Mouse (Mus musculus) embryonic facial prominence, embryonic 10.5 days (tissue): ENCODE measurements at regions not wholly inside any gene's neighbourhood (a gene's known extent, or its start where the extent isn't known, plus 50 kb on each side); places are given as distances from the start of the nearest gene placed in this dataset.
"Not testable (repeated sequence)": the region's sequence is repeated elsewhere in the genome, so short reads cannot be mapped to it uniquely, and the experiment has no call there.

Experiments
- DNase-seq: peaks from one replicate; pipeline ENCODE4 v3.0.0-alpha.2; 2017; ENCODE audit warnings: low spot score
- H3K27ac ChIP-seq: fragments of 300-500 bp; sonication (generic); replicated peaks from 2 replicates; pipeline ENCODE4 v1.5.1; 2016; ENCODE audit warnings: mild to moderate bottlenecking
- H3K27me3 ChIP-seq: fragments of 300-500 bp; sonication (generic); replicated peaks from 2 replicates; pipeline ENCODE4 v1.6.1; 2016; ENCODE audit warnings: low read depth, mild to moderate bottlenecking; ENCODE audit not compliant: poor library complexity, severe bottlenecking
- H3K36me3 ChIP-seq: fragments of 300-500 bp; sonication (generic); replicated peaks from 2 replicates; pipeline ENCODE4 v1.6.1; 2016; ENCODE audit warnings: mild to moderate bottlenecking, moderate library complexity
- H3K4me1 ChIP-seq: fragments of 300-500 bp; sonication (generic); 2 replicates; pipeline ENCODE4 v1.6.1; 2016
- H3K4me3 ChIP-seq: fragments of 300-500 bp; sonication (generic); 2 replicates; pipeline ENCODE4 v1.5.1; 2016; ENCODE audit warnings: mild to moderate bottlenecking, moderate library complexity
- H3K9me3 ChIP-seq: fragments of 300-500 bp; sonication (generic); 2 replicates; pipeline ENCODE4 v1.6.1; 2016; ENCODE audit warnings: mild to moderate bottlenecking
- WGBS: fragments of 180-500 bp; shearing (Covaris S2); methylation state at CpG from one replicate; pipeline ENCODE4 v1.1.7; 2016; 5-methylcytosine and 5-hydroxymethylcytosine counted together

DNA sequence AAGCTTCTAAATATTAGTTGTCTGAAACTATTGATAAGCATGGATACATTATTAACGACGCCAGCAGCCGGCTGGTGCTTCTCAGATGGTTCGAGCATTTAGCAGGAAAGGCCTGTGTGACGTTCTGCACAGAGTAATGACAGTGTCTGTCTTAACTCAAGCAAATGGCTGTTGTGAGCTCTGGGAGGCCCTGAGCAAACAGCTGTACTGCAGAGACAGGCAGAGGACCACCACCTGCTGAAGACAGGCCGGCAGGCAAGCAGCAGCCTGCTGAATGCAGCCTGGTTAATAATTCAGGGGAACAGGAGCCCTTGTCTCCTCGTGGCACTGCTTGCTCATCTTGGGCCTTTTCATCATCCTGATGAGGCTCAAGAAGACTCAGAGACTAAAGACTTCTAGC is 105.8 kb upstream of the Ttc29 start:
- Histone ChIP-seq H3K9me3 (no peaks in the 10 kb centered on the region), H3K27ac (no peak overlapping the region), H3K4me3 (no peak overlapping the region), H3K4me1 (no peaks in the 10 kb centered on the region), H3K27me3 (no peaks in the 10 kb centered on the region), H3K36me3 (no peaks in the 10 kb centered on the region)
- WGBS = 76% methylated on average over 7 of the region's 7 CpGs
- DNase-seq = no peak

DNA sequence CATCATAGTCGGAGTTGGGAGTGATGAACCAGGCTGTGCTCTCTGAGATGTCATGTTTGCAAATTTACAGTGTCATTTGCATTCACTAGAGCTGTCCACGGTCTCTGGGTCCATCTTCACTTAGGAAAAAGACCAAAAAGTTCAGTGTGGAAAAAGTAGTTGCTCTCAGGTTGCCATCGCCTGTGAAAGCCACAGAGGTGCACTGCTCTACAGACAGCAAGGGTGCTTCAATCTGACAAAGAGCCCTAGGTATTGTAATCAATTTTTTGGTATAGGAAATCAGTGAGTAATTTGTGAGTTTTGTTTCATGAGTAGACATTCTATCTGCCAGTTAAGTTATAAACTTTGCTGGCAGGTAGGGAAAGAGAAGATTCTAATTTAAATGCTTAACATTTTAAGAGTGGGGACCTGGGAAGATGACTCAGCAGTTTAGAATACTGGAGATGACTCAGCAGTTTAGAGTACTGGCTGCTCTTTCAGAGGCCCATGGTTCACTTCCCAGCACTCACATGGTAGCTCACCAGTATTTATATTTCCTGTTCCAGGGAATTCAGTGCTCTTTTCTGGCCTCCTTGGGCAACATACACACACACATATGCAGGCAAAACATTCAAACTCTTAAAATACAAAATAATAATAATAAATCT is 103.0 kb upstream of the Ttc29 start:
- H3K9me3 ChIP-seq = no peaks in the 10 kb centered on the region
- H3K27me3 ChIP-seq = no peaks in the 10 kb centered on the region
- no peaks in the 10 kb centered on the region for H3K4me1 ChIP-seq
- H3K36me3 ChIP-seq = no peaks in the 10 kb centered on the region
- H3K27ac ChIP-seq = no peak overlapping the region
- H3K4me3 ChIP-seq = no peak overlapping the region
- 85% methylated on average over 3 of the region's 3 CpGs for WGBS
- no peak for DNase-seq

DNA sequence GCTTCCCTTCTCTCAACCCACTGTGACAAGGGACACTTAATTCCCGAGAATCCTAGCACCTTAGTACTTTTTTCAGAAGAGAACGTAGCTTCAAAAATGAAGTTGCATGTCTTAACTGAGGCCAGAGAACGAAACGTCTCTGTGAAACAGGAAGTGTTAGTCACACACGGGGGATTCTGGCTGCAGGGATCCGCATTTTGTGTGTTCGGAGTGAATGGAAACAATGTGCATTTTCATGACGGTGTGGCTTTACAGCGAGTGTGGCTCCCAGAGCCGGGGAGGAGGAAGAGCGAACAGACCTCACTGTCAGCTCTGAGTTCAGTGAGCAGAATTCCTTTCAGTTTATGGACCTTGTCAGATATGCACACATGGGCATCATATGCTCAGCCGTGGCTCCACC is 100.0 kb upstream of the Ttc29 start:
- DNase-seq = no peak
- Histone ChIP-seq H3K36me3 (no peaks in the 10 kb centered on the region), H3K9me3 (no peaks in the 10 kb centered on the region), H3K4me3 (no peak overlapping the region), H3K27ac (no peak overlapping the region), H3K4me1 (no peaks in the 10 kb centered on the region), H3K27me3 (no peaks in the 10 kb centered on the region)
- WGBS = 35% methylated on average over 12 of the region's 12 CpGs

DNA sequence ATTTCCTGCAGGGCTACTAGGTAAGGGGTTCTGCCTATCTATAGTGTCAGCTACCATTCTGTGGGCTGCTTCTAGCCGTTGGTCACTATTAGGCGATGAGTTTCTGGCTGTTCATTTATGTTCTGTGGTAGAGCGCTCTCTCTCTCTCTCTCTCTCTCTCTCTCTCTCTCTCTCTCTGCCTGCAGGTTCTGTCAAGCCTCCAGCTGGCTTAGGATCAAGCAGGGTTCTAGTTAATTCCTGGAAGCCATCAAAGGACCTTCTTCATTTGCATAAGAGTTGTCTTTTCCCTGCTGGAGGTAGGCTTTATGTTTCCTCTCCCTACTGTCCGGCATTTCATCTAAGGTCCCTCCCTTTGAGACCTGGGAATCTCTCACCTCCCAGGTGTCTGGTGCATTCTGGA is 98.6 kb upstream of the Ttc29 start:
- Histone ChIP-seq H3K4me1 (no peaks in the 10 kb centered on the region), H3K9me3 (no peaks in the 10 kb centered on the region), H3K4me3 (no peak overlapping the region), H3K27ac (no peak overlapping the region), H3K36me3 (no peaks in the 10 kb centered on the region), H3K27me3 (no peaks in the 10 kb centered on the region)
- WGBS = 34% methylated on average over 4 of the region's 4 CpGs
- no peak for DNase-seq

DNA sequence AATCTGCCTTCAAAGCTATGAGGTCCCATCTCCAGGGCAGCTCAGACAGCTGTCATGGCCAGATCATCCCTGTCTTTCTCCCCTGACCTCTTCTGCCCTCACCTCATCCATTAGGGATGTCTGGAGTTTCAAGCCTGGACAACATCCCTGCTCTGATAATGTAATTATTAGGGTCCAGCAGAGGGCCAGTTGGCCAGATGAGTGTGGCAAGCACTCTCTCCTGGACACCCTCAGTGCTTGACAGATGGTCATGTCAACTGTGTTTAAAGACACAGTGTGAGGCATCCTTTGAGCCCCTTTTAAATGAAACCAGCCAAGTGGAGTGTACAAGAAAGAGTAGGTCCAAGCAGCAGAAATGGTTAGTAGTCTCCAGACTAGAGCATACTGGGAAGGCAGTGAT is 95.9 kb upstream of the Ttc29 start:
- H3K4me3 ChIP-seq = no peak overlapping the region
- H3K9me3 ChIP-seq = no peaks in the 10 kb centered on the region
- DNase-seq = no peak
- H3K36me3 ChIP-seq = no peaks in the 10 kb centered on the region
- no peak overlapping the region for H3K27ac ChIP-seq
- no peaks in the 10 kb centered on the region for H3K4me1 ChIP-seq
- H3K27me3 ChIP-seq = no peaks in the 10 kb centered on the region

DNA sequence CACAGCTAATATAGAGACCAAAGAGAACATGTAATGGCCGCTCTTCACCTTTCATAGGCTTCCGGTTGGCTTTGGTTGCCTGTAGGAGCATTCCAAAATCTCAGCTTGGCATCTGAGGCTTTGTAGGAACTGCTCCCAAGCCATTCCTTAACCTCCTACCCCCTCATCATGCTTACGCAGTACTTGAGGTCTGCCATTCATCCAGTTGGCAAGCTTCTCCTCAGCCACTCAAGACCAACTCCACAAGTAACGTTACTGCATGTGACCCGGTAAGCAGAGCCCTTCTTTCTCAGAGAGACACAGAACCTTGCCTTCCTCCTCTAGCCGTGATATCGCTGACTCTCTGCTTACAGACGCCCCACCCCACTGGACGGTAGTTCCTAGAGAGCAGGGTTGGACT is 94.6 kb upstream of the Ttc29 start:
- Histone ChIP-seq H3K27ac (no peak overlapping the region), H3K4me3 (no peak overlapping the region), H3K36me3 (no peaks in the 10 kb centered on the region), H3K9me3 (no peaks in the 10 kb centered on the region), H3K4me1 (no peaks in the 10 kb centered on the region), H3K27me3 (no peaks in the 10 kb centered on the region)
- DNase-seq = no peak
- WGBS = 94% methylated on average over 9 of the region's 9 CpGs

DNA sequence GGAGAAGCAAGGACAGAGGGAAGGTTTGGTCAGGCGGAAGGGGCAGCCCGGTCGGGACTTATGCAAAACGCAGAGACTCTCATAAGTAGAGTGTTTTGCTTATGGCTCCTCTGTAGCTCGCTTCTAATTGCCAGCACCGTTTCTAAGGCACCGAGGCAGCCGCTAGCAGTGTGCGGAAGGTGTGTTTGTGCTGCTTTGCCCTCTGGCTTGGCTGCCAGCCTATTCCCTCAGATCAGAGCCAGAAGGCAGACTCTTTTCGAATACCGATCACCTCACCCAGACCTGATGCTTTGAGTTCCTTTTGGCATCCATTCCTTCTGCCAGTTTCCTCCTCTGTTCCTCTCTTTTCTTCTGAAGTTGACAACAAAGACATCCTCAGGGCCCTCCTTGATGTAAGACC is 93.4 kb upstream of the Ttc29 start:
- DNase-seq = no peak
- Histone ChIP-seq H3K4me1 (no peaks in the 10 kb centered on the region), H3K9me3 (no peaks in the 10 kb centered on the region), H3K27me3 (no peaks in the 10 kb centered on the region), H3K4me3 (no peak overlapping the region), H3K27ac (no peak overlapping the region), H3K36me3 (no peaks in the 10 kb centered on the region)
- 71% methylated on average over 11 of the region's 11 CpGs for WGBS

DNA sequence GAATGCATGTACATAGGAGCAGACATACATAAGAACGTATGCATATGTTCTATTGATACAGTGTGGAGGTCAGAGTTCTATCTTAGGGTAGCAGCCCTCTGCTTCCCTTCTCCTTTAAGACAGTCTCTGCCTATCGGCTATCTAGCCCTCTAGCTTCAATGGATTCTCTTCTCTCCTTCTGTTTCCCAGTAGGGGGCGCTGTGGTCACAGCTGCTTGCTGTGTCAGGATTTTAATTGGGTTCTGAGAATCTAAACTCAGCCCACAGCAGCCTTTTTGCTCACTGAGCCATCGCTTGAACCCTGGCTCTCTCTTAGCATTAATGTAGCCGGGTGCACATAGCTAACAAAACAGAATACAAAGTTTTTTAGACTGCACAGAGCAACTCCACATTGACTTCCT is 88.8 kb upstream of the Ttc29 start:
- Histone ChIP-seq H3K9me3 (no peaks in the 10 kb centered on the region), H3K4me3 (no peak overlapping the region), H3K36me3 (no peaks in the 10 kb centered on the region), H3K27me3 (no peaks in the 10 kb centered on the region; the same call in 1 of the 2 replicates), H3K4me1 (no peaks in the 10 kb centered on the region), H3K27ac (no peak overlapping the region)
- peak; percentile 56 for DNase-seq
- 55% methylated on average over 5 of the region's 5 CpGs for WGBS

DNA sequence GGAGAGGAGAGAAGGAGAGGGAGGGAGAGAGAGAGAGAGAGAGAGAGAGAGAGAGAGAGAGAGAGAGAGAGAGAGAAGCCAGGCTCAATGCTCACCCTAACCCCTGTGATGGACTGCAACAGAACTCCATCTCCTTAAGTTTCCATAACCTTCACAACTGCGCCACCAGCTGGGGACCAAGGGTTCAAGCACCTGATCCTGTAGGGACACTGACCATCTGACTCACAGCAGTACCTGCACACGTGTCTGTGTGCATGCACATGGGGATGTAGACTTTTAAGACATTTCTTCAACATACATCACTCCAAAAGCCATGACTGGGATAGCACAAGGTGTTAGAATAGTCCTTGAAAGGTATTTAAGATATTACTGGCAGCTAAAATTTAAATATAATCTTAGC is 85.2 kb upstream of the Ttc29 start:
- Histone ChIP-seq H3K36me3 (no peaks in the 10 kb centered on the region), H3K27me3 (no peaks in the 10 kb centered on the region; the same call in none of the 2 replicates), H3K4me1 (peaks cover 6% of the 10 kb centered on the region; the same call in 1 of the 2 replicates), H3K9me3 (no peaks in the 10 kb centered on the region), H3K4me3 (no peak overlapping the region), H3K27ac (no peak overlapping the region)
- DNase-seq = peak; percentile 47
- 18% methylated on average over 2 of the region's 2 CpGs for WGBS

DNA sequence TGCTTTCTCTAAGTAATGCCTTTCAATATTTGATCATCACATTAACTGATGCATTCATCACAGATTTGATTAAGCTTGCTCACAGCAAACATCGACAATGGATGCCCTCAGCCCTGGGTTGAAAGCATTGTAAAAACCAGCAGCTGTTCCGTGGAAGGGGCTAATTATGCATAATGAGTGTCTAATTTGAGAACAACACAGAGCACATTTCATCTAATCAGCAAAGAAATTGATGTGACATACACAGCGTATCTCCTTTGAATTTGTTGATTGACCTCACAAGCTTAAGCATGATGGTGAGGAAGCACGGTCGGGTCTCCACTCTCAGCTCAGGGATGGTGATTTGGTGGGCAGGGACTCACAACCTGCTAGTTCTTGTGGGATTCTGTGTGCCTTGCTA is 84.0 kb upstream of the Ttc29 start:
- 52% methylated on average over 5 of the region's 5 CpGs for WGBS
- H3K9me3 ChIP-seq = no peaks in the 10 kb centered on the region
- H3K4me1 ChIP-seq = peaks cover 6% of the 10 kb centered on the region; the same call in 1 of the 2 replicates
- H3K27ac ChIP-seq = no peak overlapping the region
- no peak overlapping the region for H3K4me3 ChIP-seq
- H3K27me3 ChIP-seq = no peaks in the 10 kb centered on the region; the same call in none of the 2 replicates
- H3K36me3 ChIP-seq = no peaks in the 10 kb centered on the region
- DNase-seq = no peak

DNA sequence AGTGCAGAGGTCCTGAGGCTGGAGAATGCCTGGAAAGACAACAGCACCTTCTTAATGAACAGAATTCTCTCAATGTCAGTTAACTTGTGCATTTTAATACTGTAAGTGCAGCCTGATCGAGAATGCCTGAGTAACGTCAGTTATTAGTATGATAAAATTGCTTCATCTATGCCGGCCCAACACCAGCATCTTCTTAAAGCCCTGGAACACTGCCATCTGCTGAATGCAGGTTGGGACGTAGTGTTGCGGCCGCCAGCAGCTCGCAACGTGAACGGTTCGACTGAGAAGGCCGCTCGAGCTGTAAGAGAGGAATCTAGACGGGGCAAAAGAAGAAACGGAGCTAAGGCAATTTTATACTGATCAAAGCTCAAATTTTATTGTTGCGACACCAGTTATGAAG is 73.6 kb upstream of the Ttc29 start:
- H3K27ac ChIP-seq, H3K36me3 ChIP-seq, DNase-seq, H3K9me3 ChIP-seq, H3K4me3 ChIP-seq, H3K4me1 ChIP-seq: not testable (repeated sequence)
- WGBS = 54% methylated on average over 14 of the region's 15 CpGs
- peaks cover 13% of the 10 kb centered on the region for H3K27me3 ChIP-seq

DNA sequence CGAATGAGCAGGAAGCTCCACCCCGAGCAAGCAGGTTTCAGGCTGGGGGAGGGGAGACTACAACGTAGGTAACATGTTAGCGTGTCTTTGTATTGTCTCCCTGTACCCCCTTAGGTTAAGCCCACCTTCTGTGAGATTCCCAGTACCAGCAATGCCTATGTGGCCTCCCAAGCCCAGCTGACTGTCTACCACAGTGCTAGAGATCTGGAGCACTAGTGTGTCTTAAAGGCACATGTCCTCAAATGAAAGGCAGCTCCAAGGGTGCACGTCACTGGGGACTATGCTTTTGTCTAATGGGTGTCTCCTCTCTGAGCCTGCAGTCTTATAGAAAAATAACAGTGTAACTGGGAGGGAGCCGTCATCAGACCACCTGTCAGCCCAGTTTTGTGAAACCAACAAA is 65.9 kb upstream of the Ttc29 start:
- H3K4me1 ChIP-seq = no peaks in the 10 kb centered on the region
- H3K9me3 ChIP-seq = no peaks in the 10 kb centered on the region
- no peaks in the 10 kb centered on the region for H3K27me3 ChIP-seq
- WGBS = 72% methylated on average over 6 of the region's 6 CpGs
- no peak overlapping the region for H3K4me3 ChIP-seq
- DNase-seq = no peak
- no peak overlapping the region for H3K27ac ChIP-seq
- H3K36me3 ChIP-seq = no peaks in the 10 kb centered on the region

DNA sequence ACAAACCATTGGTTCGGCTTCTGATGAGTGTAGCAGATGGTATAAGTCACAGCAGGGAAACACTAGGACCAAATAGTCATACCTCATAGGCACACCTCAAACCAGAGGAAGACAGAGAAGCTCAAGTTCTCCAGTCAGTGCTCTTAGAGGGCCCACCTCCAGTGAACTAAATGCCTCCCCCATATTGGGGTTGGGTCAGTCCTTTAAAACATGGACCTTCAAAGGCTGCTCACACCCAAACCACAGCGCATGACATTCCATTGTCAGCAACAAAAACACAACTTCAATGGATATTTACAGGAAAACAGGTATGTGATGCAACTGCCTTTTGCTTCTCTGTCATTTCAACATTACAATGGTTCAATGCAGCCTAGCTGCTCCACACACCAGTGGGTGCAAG is 65.1 kb upstream of the Ttc29 start:
- DNase-seq = no peak
- Histone ChIP-seq H3K27ac (no peak overlapping the region), H3K27me3 (no peaks in the 10 kb centered on the region), H3K9me3 (no peaks in the 10 kb centered on the region), H3K4me1 (no peaks in the 10 kb centered on the region), H3K36me3 (no peaks in the 10 kb centered on the region), H3K4me3 (no peak overlapping the region)
- WGBS = 90% methylated on average over 2 of the region's 2 CpGs

DNA sequence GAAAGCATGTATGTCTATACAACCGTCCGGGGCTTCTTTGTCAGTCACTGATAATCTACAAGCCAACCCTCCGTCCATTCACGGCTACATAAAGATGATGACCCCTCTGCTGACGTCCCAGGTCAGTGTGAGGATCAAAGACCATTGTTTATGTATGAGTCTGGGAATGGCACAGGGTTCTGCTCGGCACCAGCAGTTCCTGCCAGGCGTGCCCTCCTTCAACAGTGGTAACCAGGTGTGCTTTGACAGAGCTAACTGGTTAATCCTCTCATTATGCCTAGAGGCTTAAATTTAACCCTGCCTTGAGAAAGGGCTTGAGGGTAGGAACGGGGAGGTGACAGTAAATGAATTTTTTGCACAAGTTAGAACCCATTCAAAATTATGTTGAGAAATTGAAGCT is 58.2 kb upstream of the Ttc29 start:
- DNase-seq = no peak
- no peak overlapping the region for H3K4me3 ChIP-seq
- H3K27ac ChIP-seq = no peak overlapping the region
- 38% methylated on average over 8 of the region's 8 CpGs for WGBS
- H3K9me3 ChIP-seq = no peaks in the 10 kb centered on the region
- H3K4me1 ChIP-seq = no peaks in the 10 kb centered on the region
- H3K36me3 ChIP-seq = no peaks in the 10 kb centered on the region
- no peaks in the 10 kb centered on the region for H3K27me3 ChIP-seq
